Mouse (Mus musculus): Measurements from ENCODE around the gene Gm49392. TPM values are rescaled to one million over a fixed set of nuclear protein-coding genes. Genes with fewer than 3 reads are reported as not detected.

Gm49392 gene
- total and polyA plus RNA-seq, 2 experiments from 2014 or later, result not detected

DNA sequence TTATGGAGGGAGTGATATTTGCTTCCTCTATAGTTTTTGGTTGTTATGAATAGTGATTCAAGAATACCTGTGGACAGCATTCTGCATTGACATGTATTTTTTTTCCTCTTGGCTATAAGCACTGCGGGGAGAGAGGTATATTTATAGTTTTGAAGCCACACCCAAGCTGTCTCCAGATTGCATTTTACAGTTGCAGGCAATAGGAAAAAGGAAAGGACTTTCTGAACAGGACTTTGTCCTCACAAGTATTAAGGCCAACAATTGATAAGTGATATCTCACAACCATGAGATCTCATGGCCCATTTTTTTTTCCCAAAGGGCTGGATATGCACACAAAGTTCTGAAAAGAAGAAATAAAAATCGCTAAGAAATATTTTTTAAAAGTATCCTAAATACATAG lies 87.0 kb downstream of the Gm49392 start:
- no peaks in the 10 kb centered on the region for H3K27me3 ChIP-seq (ENCODE audit: insufficient read depth, low read length)
- no peaks in the 10 kb centered on the region for H3K4me1 ChIP-seq (ENCODE audit: insufficient read depth, low read length)
- no peaks in the 10 kb centered on the region for H3K9me3 ChIP-seq (ENCODE audit: low read length)
- no peak overlapping the region for H3K27ac ChIP-seq (ENCODE audit: low read depth, low read length)
- WGBS, result 81% methylated on average over 2 of the region's 2 CpGs
- no peak overlapping the region for H3K4me2 ChIP-seq (ENCODE audit: low read depth, low read length, poor library complexity, severe bottlenecking)
- no peaks in the 10 kb centered on the region for H3K36me3 ChIP-seq (ENCODE audit: insufficient read depth, low read length)
- ATAC-seq (ENCODE audit: low FRiP score) (no peak), DNase-seq (ENCODE audit: low spot score) (no peak)
- no peak overlapping the region for H3K9ac ChIP-seq (replicated peaks; ENCODE audit: low read length, poor library complexity, severe bottlenecking)
- no peak for TF ChIP-seq CTCF (IDR thresholded peaks at IDR 0.05)
- no peak overlapping the region for H3K4me3 ChIP-seq (ENCODE audit: low read depth, low read length)

DNA sequence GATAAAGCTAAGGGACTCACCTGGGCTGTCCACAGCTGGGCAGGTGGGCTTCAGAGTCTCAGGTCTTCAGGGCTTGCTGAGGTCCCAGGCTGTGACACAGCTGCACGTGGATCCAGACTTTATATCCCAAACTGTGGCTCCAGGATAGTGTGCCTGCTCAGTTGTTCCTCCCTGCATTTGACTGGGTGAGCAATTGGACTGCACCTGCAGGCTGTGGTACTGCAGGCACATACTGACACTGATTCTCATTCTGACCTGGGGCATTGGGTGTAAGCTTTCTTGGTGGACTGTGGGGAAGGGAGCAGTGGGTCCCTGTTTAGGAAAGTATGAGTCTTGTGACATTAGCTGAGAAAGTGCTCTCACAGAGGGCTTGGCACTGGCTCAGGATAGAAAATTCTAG lies 93.9 kb downstream of the Gm49392 start, which contains the start of gene Ctsll3:
Gene Ctsll3 (minus strand): TSS at position 101 of the 400 bp plus-strand sequence.
- Histone ChIP-seq H3K9ac (replicated peaks; ENCODE audit: low read length, poor library complexity, severe bottlenecking) (no peak within 1 kb of the TSS), H3K4me3 (ENCODE audit: low read depth, low read length) (no peak within 1 kb of the TSS), H3K27ac (ENCODE audit: low read depth, low read length) (no peak within 1 kb of the TSS), H3K27me3 (ENCODE audit: insufficient read depth, low read length) (no peaks in the 10 kb centered on the region), H3K4me2 (ENCODE audit: low read depth, low read length, poor library complexity, severe bottlenecking) (no peak within 1 kb of the TSS), H3K9me3 (ENCODE audit: low read length) (no peaks in the 10 kb centered on the region), H3K36me3 (ENCODE audit: insufficient read depth, low read length) (no peaks in the 10 kb centered on the region), H3K4me1 (ENCODE audit: insufficient read depth, low read length) (no peaks in the 10 kb centered on the region)
- 68% methylated on average over 1 of the region's 1 CpGs for WGBS
- no peak for TF ChIP-seq CTCF (IDR thresholded peaks at IDR 0.05)
- DNase-seq (ENCODE audit: low spot score) (no peak), ATAC-seq (ENCODE audit: low FRiP score) (no peak)

Other genes with a start within 250 kb of the Gm49392 start
- not detected in 2 replicates for gene BC051665, start 110.5 kb downstream of the Gm49392 start, total RNA-seq (2014; rRNA removed)
- gene BC051665, start 110.5 kb downstream of the Gm49392 start, polyA plus RNA-seq (2015; fragmentation: Nextera tagmentation; extraction: Ambion mirVana), result not detected in 2 replicates
- gene Ctsll3, start 94.0 kb downstream of the Gm49392 start, total RNA-seq (2014; rRNA removed), result not detected in 2 replicates
- not detected in 2 replicates for gene Ctsll3, start 94.0 kb downstream of the Gm49392 start, polyA plus RNA-seq (2015; fragmentation: Nextera tagmentation; extraction: Ambion mirVana)
- gene 4930486L24Rik, start 32.4 kb downstream of the Gm49392 start, total RNA-seq (2014; rRNA removed), result 0.22 and 0.38 TPM in 2 replicates
- not detected in 2 replicates for gene 4930486L24Rik, start 32.4 kb downstream of the Gm49392 start, polyA plus RNA-seq (2015; fragmentation: Nextera tagmentation; extraction: Ambion mirVana)
- gene Ctla2b, start 553 bp upstream of the Gm49392 start, total RNA-seq (2014; rRNA removed), result 2.0 and 3.2 TPM in 2 replicates
- 0.54 and 1.9 TPM in 2 replicates for gene Ctla2b, start 553 bp upstream of the Gm49392 start, polyA plus RNA-seq (2015; fragmentation: Nextera tagmentation; extraction: Ambion mirVana)
- gene Tpbpb, start 8.0 kb upstream of the Gm49392 start, total RNA-seq (2014; rRNA removed), result not detected in 2 replicates
- gene Tpbpb, start 8.0 kb upstream of the Gm49392 start, polyA plus RNA-seq (2015; fragmentation: Nextera tagmentation; extraction: Ambion mirVana), result not detected in 2 replicates
- gene Gm49393, start 38.7 kb upstream of the Gm49392 start, total RNA-seq (2014; rRNA removed), result not detected in 2 replicates
- not detected in 2 replicates for gene Gm49393, start 38.7 kb upstream of the Gm49392 start, polyA plus RNA-seq (2015; fragmentation: Nextera tagmentation; extraction: Ambion mirVana)
- gene Gm49391, start 39.7 kb upstream of the Gm49392 start, total RNA-seq (2014; rRNA removed), result 6.0 and 10.1 TPM in 2 replicates
- gene Gm49391, start 39.7 kb upstream of the Gm49392 start, polyA plus RNA-seq (2015; fragmentation: Nextera tagmentation; extraction: Ambion mirVana), result 0.34 and 0.75 TPM in 2 replicates
- gene Ctla2a, start 39.7 kb upstream of the Gm49392 start, total RNA-seq (2014; rRNA removed), result 8.5 and 13.0 TPM in 2 replicates
- gene Ctla2a, start 39.7 kb upstream of the Gm49392 start, polyA plus RNA-seq (2015; fragmentation: Nextera tagmentation; extraction: Ambion mirVana), result 32.0 and 39.9 TPM in 2 replicates
- gene Tpbpa, start 45.1 kb upstream of the Gm49392 start, total RNA-seq (2014; rRNA removed), result not detected in 2 replicates
- not detected in 2 replicates for gene Tpbpa, start 45.1 kb upstream of the Gm49392 start, polyA plus RNA-seq (2015; fragmentation: Nextera tagmentation; extraction: Ambion mirVana)
- not detected in 2 replicates for gene Ctsj, start 109.1 kb upstream of the Gm49392 start, total RNA-seq (2014; rRNA removed)
- gene Ctsj, start 109.1 kb upstream of the Gm49392 start, polyA plus RNA-seq (2015; fragmentation: Nextera tagmentation; extraction: Ambion mirVana), result not detected in 2 replicates
- not detected in 2 replicates for gene Ctsq, start 143.7 kb upstream of the Gm49392 start, total RNA-seq (2014; rRNA removed)
- not detected in 2 replicates for gene Ctsq, start 143.7 kb upstream of the Gm49392 start, polyA plus RNA-seq (2015; fragmentation: Nextera tagmentation; extraction: Ambion mirVana)

Data from midbrain, postnatal 0 days (tissue).